Comparison of ENCODE assay signal across 18 mouse cellular contexts in genomic region chr13:102773169-102773568, GRCm38 (mm10).
"Had no signal": no experiment of that assay in that cellular context is flagged by ENCODE, and none has a peak within 500 bp of the region (broad histone marks: within the 10 kb centered on the region; RNA-seq: fewer than 3 reads in every experiment).

No protein-coding gene starts in this region.

- H3K27me3 ChIP-seq: megakaryocyte, embryonic 14.5 days; midbrain, embryonic 12.5 days had no signal

- H3K4me2 ChIP-seq: midbrain, embryonic 12.5 days; neural tube, embryonic 15.5 days had no signal

- DNase-seq: kidney, adult 9 months; kidney, postnatal 4 days; lung, adult 2 months; lung, postnatal 10 days; lung, postnatal 4 days; right cerebral cortex, postnatal 4 days; spleen, adult 18-20 months; thymus, adult 18-20 months; thymus, postnatal 14 days had no signal

- H3K36me3 ChIP-seq: neural tube, embryonic 15.5 days had no signal

- H3K4me3 ChIP-seq: left cerebral cortex, adult 2 months; limb, embryonic 10.5 days; megakaryocyte, embryonic 14.5 days; midbrain, embryonic 12.5 days; myocyte; neural tube, embryonic 15.5 days had no signal

- H3K27ac ChIP-seq: kidney, postnatal 0 days; left cerebral cortex, adult 2 months; limb, embryonic 10.5 days; midbrain, embryonic 12.5 days; neural tube, embryonic 15.5 days had no signal

- H3K9me3 ChIP-seq: limb, embryonic 10.5 days; megakaryocyte, embryonic 14.5 days; midbrain, embryonic 12.5 days; neural tube, embryonic 15.5 days had no signal

- H3K9ac ChIP-seq: midbrain, embryonic 12.5 days; neural tube, embryonic 15.5 days had no signal

- ATAC-seq: inflammation-experienced regulatory T-cells, adult 6 months; intestine, postnatal 0 days had no signal

- H3K4me1 ChIP-seq: megakaryocyte, embryonic 14.5 days had no signal
